Mouse (Mus musculus) testis, adult 2 months (tissue): ENCODE data around the gene Rundc1.

ENCODE experiments used
- CTCF ChIP-seq: fragments of 200-500 bp; IDR thresholded peaks from 2 replicates; pipeline ENCODE4 v1.5.1; 2012; ENCODE audit warnings: low read depth, mild to moderate bottlenecking, inconsistent platforms, low read length, moderate library complexity; ENCODE audit not compliant: control insufficient read depth, insufficient read depth, insufficient replicate concordance
- POLR2A ChIP-seq: fragments of 200-500 bp; IDR thresholded peaks from 2 replicates; pipeline ENCODE4 v1.6.1; 2012; ENCODE audit warnings: low read depth, mild to moderate bottlenecking, inconsistent platforms, low read length, moderate library complexity; ENCODE audit not compliant: control insufficient read depth

DNA sequence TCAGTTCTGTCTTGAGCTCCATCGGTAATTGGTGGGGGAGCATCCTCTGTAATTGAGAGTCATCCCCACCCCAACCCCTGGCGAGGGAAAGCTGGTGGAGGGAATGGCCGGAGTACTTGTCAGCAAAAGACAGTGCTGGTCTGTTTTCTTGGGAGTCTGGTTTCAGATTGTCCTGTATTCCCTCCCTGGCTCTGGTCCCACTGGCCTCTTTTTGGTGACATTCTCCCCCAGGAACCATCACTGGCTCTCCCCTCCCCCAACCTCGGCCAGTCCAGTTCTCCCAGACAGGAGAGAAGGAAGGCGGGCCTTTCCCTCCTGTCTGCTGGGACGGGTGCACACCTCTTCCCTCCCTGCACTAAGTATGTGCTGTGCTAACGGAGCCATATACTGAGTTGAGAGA, 47.5 kb downstream of the Rundc1 start:
- TF ChIP-seq POLR2A (no peak), CTCF (no peak)
